In the genomic region with DNA sequence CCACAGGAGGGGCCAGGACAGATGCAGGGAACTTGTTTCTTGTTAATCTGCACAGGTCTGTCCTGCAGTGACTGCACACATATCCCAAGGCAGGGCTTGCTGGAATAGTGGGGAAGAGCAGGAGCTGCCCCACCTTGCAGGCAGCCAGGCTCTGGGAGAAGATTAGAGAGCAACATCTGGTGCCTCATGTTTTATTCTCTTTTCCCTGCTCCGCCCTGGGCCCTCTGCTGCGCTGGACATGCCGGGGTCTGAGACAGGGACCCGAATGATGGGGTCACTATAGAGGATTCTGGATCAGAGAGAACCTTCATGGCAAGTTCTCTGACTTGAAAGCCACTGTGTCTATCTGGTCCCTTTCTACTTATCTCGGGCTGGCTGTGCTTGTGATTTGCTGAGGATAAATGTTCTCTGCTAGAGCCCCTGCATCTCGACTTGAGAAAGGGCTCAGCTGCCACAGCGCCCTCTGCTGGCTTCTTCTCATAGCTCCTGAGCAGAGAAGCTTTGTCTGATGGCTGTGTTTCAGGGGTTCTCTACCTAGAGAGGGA, we compare ENCODE assay signal across 9 mouse cellular contexts.
A peak's percentile ranks its signal among the peaks of the same experiment; 100 is the strongest.
DNase-seq lines count a peak whose midpoint lies in the region; ATAC-seq lines count a peak whose summit lies in the region.
"Had no signal": no experiment of that assay in that cellular context is flagged by ENCODE, and none has a peak within 500 bp of the region (broad histone marks: within the 10 kb centered on the region; RNA-seq: fewer than 3 reads in every experiment).

No protein-coding gene starts in this region.

- H3K4me3 ChIP-seq in hindbrain, embryonic 14.5 days (replicated peaks; ENCODE audit: low read length) = no peak overlapping the region

- H3K27me3 ChIP-seq in hindbrain, embryonic 14.5 days (ENCODE audit: control insufficient read depth, insufficient read depth, low read length) = no peaks in the 10 kb centered on the region

- H3K4me1 ChIP-seq in hindbrain, embryonic 14.5 days (replicated peaks; ENCODE audit: control insufficient read depth, insufficient read depth, low read length) = no peaks in the 10 kb centered on the region

- ATAC-seq in hindbrain, embryonic 14.5 days (ENCODE audit: low FRiP score) = peak; percentile 68

- no peaks in the 10 kb centered on the region for H3K9me3 ChIP-seq in hindbrain, embryonic 14.5 days (ENCODE audit: control insufficient read depth, low read length)

- H3K27ac ChIP-seq in hindbrain, embryonic 14.5 days = no peak overlapping the region
- H3K27ac ChIP-seq: macrophage had no signal

- no peaks in the 10 kb centered on the region for H3K36me3 ChIP-seq in hindbrain, embryonic 14.5 days (replicated peaks; ENCODE audit: control insufficient read depth, insufficient read depth)

- peak; percentile 15 for DNase-seq in T-cell, adult 2 months (ENCODE audit: low spot score)
- peak; percentile 83 for DNase-seq in cerebellum, adult 8-10 months
- peak; percentile 91 for DNase-seq in forelimb bud, embryonic 11.5 days (ENCODE audit: low read depth, low spot score)
- DNase-seq in hindbrain, embryonic 14.5 days (ENCODE audit: low spot score) = peak; percentile 94
- peak; percentile 88 to 89 for DNase-seq in layer of hippocampus, postnatal 10 days (ENCODE audit: low spot score in 2 of 2)
- DNase-seq in lung, postnatal 25 days (ENCODE audit: low spot score) = peak; percentile 43
- peak; percentile 71 for DNase-seq in right cerebral cortex, adult 18-20 months
- DNase-seq in urinary bladder, postnatal 36 days (ENCODE audit: low spot score in 2 of 2) = peak; percentile 44 to 59

- no peak overlapping the region for H3K9ac ChIP-seq in hindbrain, embryonic 14.5 days

- H3K4me2 ChIP-seq in hindbrain, embryonic 14.5 days (replicated peaks) = no peak overlapping the region

- WGBS in hindbrain, embryonic 14.5 days = 36% methylated on average over 7 of the region's 7 CpGs

Comparison
In these comparisons a context has a peak if more than half of its experiments do, and no peak if none do; other contexts are left out.
1. DNase-seq: peak in every context shown above with its lines; median percentile 94 in hindbrain, embryonic 14.5 days; 91 in forelimb bud, embryonic 11.5 days; 88 in layer of hippocampus, postnatal 10 days; 83 in cerebellum, adult 8-10 months; 71 in right cerebral cortex, adult 18-20 months; 52 in urinary bladder, postnatal 36 days; 43 in lung, postnatal 25 days; 15 in T-cell, adult 2 months.